Mouse (Mus musculus): ENCODE data around the gene Phkg1.

GRCm38 (mm10) chr5:129877731-129878455, 20.5 kb downstream of the Phkg1 start:
- TF ChIP-seq CTCF (IDR thresholded peaks at IDR 0.05; ENCODE audit: low read depth) (no peak), EP300 (IDR thresholded peaks at IDR 0.05; ENCODE audit: low read depth) (no peak)
